Mouse (Mus musculus) intestine, embryonic 16.5 days (tissue): ENCODE measurements around the gene Mcmbp. TPM values are rescaled to one million over a fixed set of nuclear protein-coding genes. Genes with fewer than 3 reads are reported as not detected.

Experiments
- ATAC-seq: fragments of 200-750 bp; cut with Nextera tagmentation; 2 replicates; pipeline ENCODE4 v1.8.0; 2017; ENCODE audit warnings: moderate TSS enrichment, moderate library complexity
- H3K27ac ChIP-seq: fragments of 300-500 bp; sonication (generic); 2 replicates; pipeline ENCODE4 v1.5.1; 2014; ENCODE audit warnings: mild to moderate bottlenecking, low read length
- H3K27me3 ChIP-seq: fragments of 300-500 bp; sonication (generic); replicated peaks from 2 replicates; pipeline ENCODE4 v1.6.1; 2014; ENCODE audit warnings: low read length, control low read depth, mixed read lengths; ENCODE audit not compliant: control insufficient read depth, insufficient read depth
- H3K36me3 ChIP-seq: fragments of 300-500 bp; sonication (generic); 2 replicates; pipeline ENCODE4 v1.6.1; 2014; ENCODE audit warnings: low read length, control low read depth; ENCODE audit not compliant: control insufficient read depth, insufficient read depth
- H3K4me1 ChIP-seq: fragments of 300-500 bp; sonication (generic); 2 replicates; pipeline ENCODE4 v1.6.1; 2014; ENCODE audit warnings: low read length, control low read depth, mixed read lengths; ENCODE audit not compliant: control insufficient read depth, insufficient read depth
- H3K4me2 ChIP-seq: fragments of 300-500 bp; sonication (generic); 2 replicates; pipeline ENCODE4 v1.6.1; 2014; ENCODE audit warnings: low read depth, low read length, control low read depth
- H3K4me3 ChIP-seq: fragments of 300-500 bp; sonication (generic); 2 replicates; pipeline ENCODE4 v1.5.1; 2014; ENCODE audit warnings: mild to moderate bottlenecking, low read length
- H3K9ac ChIP-seq: fragments of 300-500 bp; sonication (generic); 2 replicates; pipeline ENCODE4 v1.6.1; 2014; ENCODE audit warnings: low read depth, low read length
- H3K9me3 ChIP-seq: fragments of 300-500 bp; sonication (generic); 2 replicates; pipeline ENCODE4 v1.6.1; 2016; ENCODE audit warnings: low read length, control low read depth; ENCODE audit not compliant: control insufficient read depth
- WGBS: fragments of 180-500 bp; shearing (Covaris S2); extraction: QIAGEN DNeasy Blood & Tissue Kit; methylation state at CpG from one replicate; pipeline ENCODE4 v1.1.7; 2014; 5-methylcytosine and 5-hydroxymethylcytosine counted together
- polyA plus RNA-seq: library from polyadenylated mRNA; unstranded; fragments of >200 nt; fragmentation: Nextera tagmentation; extraction: Ambion mirVana; gene quantifications from 2 replicates; pipeline ENCODE4 v1.2.1, GENCODE M21; 2015

The Mcmbp gene
- polyA plus RNA-seq, 1 experiment from 2014 or later = 35.3 TPM

DNA sequence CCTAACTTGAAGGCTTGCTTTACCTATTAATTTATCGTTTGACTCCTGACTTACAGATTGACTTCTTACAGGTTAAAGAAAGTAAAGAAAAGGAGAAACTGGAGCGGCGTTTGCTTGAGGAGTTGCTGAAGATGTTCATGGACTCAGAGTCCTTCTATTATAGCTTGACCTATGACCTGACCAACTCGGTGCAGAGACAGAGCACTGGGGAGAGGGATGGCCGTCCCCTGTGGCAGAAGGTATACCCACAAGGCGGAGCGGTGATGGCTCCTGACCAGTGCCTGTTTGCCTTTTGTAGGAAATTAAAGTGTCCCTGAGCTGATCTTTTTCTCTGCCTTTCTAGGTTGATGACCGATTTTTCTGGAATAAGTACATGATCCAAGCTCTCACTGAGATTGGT is 76.4 kb downstream of the Mcmbp start:
- Histone ChIP-seq H3K4me3 (no peak overlapping the region), H3K27me3 (no peaks in the 10 kb centered on the region), H3K27ac (no peak overlapping the region), H3K4me2 (no peak overlapping the region), H3K4me1 (no peaks in the 10 kb centered on the region), H3K9ac (no peak overlapping the region), H3K36me3 (no peaks in the 10 kb centered on the region), H3K9me3 (no peaks in the 10 kb centered on the region)
- ATAC-seq = no peak
- WGBS = 89% methylated on average over 8 of the region's 8 CpGs

DNA sequence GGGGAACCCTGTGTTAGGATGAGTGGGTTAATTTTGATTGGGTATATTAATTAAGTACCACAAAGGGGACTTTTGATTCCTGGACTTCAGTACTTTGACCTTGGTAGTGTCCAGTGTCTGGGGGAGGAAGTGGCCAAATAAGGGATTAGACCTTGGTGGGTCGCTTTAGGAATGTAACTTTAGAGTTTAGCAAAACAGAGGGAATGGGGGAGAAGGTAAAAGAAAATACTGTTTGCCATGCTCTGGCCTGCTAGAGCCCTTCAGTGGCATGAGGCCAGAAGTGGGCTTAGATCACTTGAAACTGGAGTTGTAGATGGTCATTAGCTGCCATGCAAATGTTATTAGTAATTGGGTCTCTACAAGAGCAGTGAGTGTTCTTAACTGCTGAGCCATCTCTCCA is 83.3 kb downstream of the Mcmbp start:
- H3K27me3 ChIP-seq = no peaks in the 10 kb centered on the region
- WGBS = 80% methylated on average over 1 of the region's 1 CpGs
- H3K27ac ChIP-seq = no peak overlapping the region
- no peak overlapping the region for H3K4me2 ChIP-seq
- H3K9ac ChIP-seq = no peak overlapping the region
- no peaks in the 10 kb centered on the region for H3K36me3 ChIP-seq
- ATAC-seq = no peak
- no peaks in the 10 kb centered on the region for H3K9me3 ChIP-seq
- no peaks in the 10 kb centered on the region for H3K4me1 ChIP-seq
- no peak overlapping the region for H3K4me3 ChIP-seq

Other genes with a start within 250 kb of the Mcmbp start
- gene Bag3, start 216.9 kb downstream of the Mcmbp start, polyA plus RNA-seq = 11.3 and 11.8 TPM in 2 replicates
- 12.0 and 12.6 TPM in 2 replicates for gene Inpp5f, start 129.2 kb downstream of the Mcmbp start, polyA plus RNA-seq
- gene Sec23ip, start 4.4 kb upstream of the Mcmbp start, polyA plus RNA-seq = 28.9 and 29.7 TPM in 2 replicates